In genomic region chr11:48790946-48791345, GRCm38 (mm10) we compare ENCODE assay signal across 1 mouse cellular context.
TF ChIP-seq lines count a peak whose summit lies in the region.

No protein-coding gene starts in this region.

TF ChIP-seq in MEL, 35 proteins besides CTCF, POLR2A, EP300 and RAD21 (continued from another document):
- TF ChIP-seq HCFC1 (IDR thresholded peaks at IDR 0.05; ENCODE audit: low read depth, low read length) (no peak), BHLHE40 (IDR thresholded peaks at IDR 0.05; ENCODE audit: borderline replicate concordance, low read depth, low read length) (peak; percentile 59; the same call in 1 of the 2 replicates), USF2 (IDR thresholded peaks at IDR 0.05; ENCODE audit: borderline replicate concordance in 1 of 2, insufficient read depth in 1 of 2, low read depth in 1 of 2, low read length in 2 of 2) (no peak)
